Mouse (Mus musculus) urinary bladder, postnatal 4 days (tissue): ENCODE measurements around the gene Atf1.
"Not testable (repeated sequence)": the region's sequence is repeated elsewhere in the genome, so short reads cannot be mapped to it uniquely, and the experiment has no call there.

Source experiments
- DNase-seq, 2 experiments: peaks; one replicate each; pipeline ENCODE4 v3.0.0; 2021 to 2022; ENCODE audit warnings: low spot score in 2 of 2

The Atf1 gene

GRCm38 (mm10) chr15:100304019-100304991, 76.7 kb downstream of the Atf1 start, which contains the start of gene Mettl7a1:
Gene Mettl7a1 (plus strand): TSS chr15:100304140.
- DNase-seq = peak; percentile 78 to 85

- no peak for DNase-seq
Measured at GRCm38 (mm10) chr15:100306201-100306600, 78.6 kb downstream of the Atf1 start.

GRCm38 (mm10) chr15:100307438-100308096, 79.9 kb downstream of the Atf1 start:
- DNase-seq = not testable (repeated sequence)
